Mouse (Mus musculus) stomach, postnatal 0 days (tissue): ENCODE measurements at regions not wholly inside any gene's neighbourhood (a gene's known extent, or its start where the extent isn't known, plus 50 kb on each side); places are given as distances from the start of the nearest gene placed in this dataset.

Experiments
- ATAC-seq: fragments of 200-750 bp; cut with Nextera tagmentation; 2 replicates; pipeline ENCODE4 v1.8.0; 2017; ENCODE audit not compliant: low FRiP score, low TSS enrichment
- DNase-seq: peaks from one replicate; pipeline ENCODE4 v3.0.0-alpha.2; 2016; ENCODE audit warnings: low spot score
- H3K27ac ChIP-seq: fragments of 300-500 bp; sonication (generic); replicated peaks from 2 replicates; pipeline ENCODE4 v1.5.1; 2014; ENCODE audit warnings: mild to moderate bottlenecking, control low read depth
- H3K27me3 ChIP-seq: fragments of 300-500 bp; sonication (generic); 2 replicates; pipeline ENCODE4 v1.6.1; 2014; ENCODE audit warnings: low read length; ENCODE audit not compliant: control insufficient read depth, insufficient read depth
- H3K36me3 ChIP-seq: fragments of 300-500 bp; sonication (generic); 2 replicates; pipeline ENCODE4 v1.6.1; 2014; ENCODE audit warnings: low read length, mixed read lengths; ENCODE audit not compliant: control insufficient read depth, insufficient read depth
- H3K4me1 ChIP-seq: fragments of 300-500 bp; sonication (generic); replicated peaks from 2 replicates; pipeline ENCODE4 v1.6.1; 2014; ENCODE audit warnings: antibody characterized with exemption; ENCODE audit not compliant: control insufficient read depth, insufficient read depth
- H3K4me2 ChIP-seq: fragments of 300-500 bp; sonication (generic); replicated peaks from 2 replicates; pipeline ENCODE4 v1.6.1; 2014; ENCODE audit warnings: low read depth, mild to moderate bottlenecking, control low read depth, moderate library complexity
- H3K4me3 ChIP-seq: fragments of 300-500 bp; sonication (generic); 2 replicates; pipeline ENCODE4 v1.5.1; 2014; ENCODE audit warnings: low read depth, low read length, control low read depth
- H3K9ac ChIP-seq: fragments of 300-500 bp; sonication (generic); 2 replicates; pipeline ENCODE4 v1.6.1; 2014; ENCODE audit warnings: mild to moderate bottlenecking, low read length, control low read depth, mixed read lengths
- H3K9me3 ChIP-seq: fragments of 300-500 bp; sonication (generic); 2 replicates; pipeline ENCODE4 v1.6.1; 2016; ENCODE audit warnings: low read length; ENCODE audit not compliant: control insufficient read depth
- CTCF ChIP-seq: IDR thresholded peaks from 2 replicates; pipeline ENCODE4 v1.5.1; 2016; ENCODE audit warnings: antibody characterized with exemption, low read depth, mild to moderate bottlenecking, moderate library complexity
- EP300 ChIP-seq: optimal IDR thresholded peaks from 2 replicates; pipeline ENCODE3; 2016; ENCODE audit warnings: antibody characterized with exemption
- WGBS: fragments of 180-500 bp; shearing (Covaris S2); extraction: QIAGEN DNeasy Blood & Tissue Kit; methylation state at CpG from one replicate; pipeline ENCODE4 v1.1.7; 2014; 5-methylcytosine and 5-hydroxymethylcytosine counted together

DNA sequence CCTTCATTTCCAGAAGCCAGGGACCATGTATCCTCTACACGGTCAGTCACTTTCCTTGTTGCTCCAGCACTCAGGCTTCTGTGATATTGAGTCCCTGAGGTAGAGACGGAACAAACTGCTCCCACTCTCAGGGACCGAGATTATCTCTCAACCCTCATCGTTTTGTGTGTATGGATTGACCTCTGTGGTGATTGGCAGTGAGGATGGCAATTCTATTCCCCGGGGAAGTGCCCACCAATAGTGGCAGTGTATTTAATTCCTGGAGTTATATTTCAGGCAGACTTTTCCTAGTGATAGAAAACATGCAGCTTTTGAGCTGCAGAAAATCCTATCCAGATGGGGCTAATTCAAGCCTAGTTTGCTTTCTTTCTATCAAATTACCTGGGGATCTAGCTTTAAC lies 157.8 kb upstream of the Krr1 start:
- TF ChIP-seq CTCF (no peak), EP300 (no peak)
- ATAC-seq (no peak), DNase-seq (no peak)
- H3K4me3 ChIP-seq, result no peak overlapping the region
- H3K4me2 ChIP-seq, result no peak overlapping the region
- no peaks in the 10 kb centered on the region for H3K9me3 ChIP-seq
- H3K9ac ChIP-seq, result no peak overlapping the region
- 65% methylated on average over 5 of the region's 5 CpGs for WGBS
- no peaks in the 10 kb centered on the region for H3K36me3 ChIP-seq
- no peak overlapping the region for H3K27ac ChIP-seq
- H3K27me3 ChIP-seq, result no peaks in the 10 kb centered on the region
- H3K4me1 ChIP-seq, result no peaks in the 10 kb centered on the region

DNA sequence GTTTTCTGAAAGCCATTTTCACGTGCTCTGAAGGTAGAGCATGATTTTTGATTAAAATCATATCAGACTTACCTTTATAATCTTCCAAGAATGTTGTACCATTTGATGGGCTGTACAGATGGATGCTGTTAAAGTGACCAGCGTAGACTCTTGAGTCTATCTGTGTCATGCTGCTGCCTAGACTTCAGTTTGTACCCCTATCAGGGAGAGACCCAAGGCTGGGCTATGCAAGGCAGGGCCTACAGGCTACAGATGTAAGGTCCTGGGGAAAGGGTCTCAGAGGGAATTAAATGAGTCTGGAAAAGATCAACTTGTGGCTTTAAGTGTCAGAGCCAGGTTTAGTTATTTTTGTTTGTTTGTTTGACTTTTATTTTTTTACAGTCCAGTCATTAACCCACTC lies 157.3 kb upstream of the Krr1 start:
- DNase-seq (no peak), ATAC-seq (no peak)
- Histone ChIP-seq H3K4me1 (no peaks in the 10 kb centered on the region), H3K4me2 (no peak overlapping the region), H3K9me3 (no peaks in the 10 kb centered on the region), H3K9ac (no peak overlapping the region), H3K27ac (no peak overlapping the region), H3K4me3 (no peak overlapping the region), H3K27me3 (no peaks in the 10 kb centered on the region), H3K36me3 (no peaks in the 10 kb centered on the region)
- TF ChIP-seq EP300 (no peak), CTCF (no peak)
- 92% methylated on average over 2 of the region's 2 CpGs for WGBS

DNA sequence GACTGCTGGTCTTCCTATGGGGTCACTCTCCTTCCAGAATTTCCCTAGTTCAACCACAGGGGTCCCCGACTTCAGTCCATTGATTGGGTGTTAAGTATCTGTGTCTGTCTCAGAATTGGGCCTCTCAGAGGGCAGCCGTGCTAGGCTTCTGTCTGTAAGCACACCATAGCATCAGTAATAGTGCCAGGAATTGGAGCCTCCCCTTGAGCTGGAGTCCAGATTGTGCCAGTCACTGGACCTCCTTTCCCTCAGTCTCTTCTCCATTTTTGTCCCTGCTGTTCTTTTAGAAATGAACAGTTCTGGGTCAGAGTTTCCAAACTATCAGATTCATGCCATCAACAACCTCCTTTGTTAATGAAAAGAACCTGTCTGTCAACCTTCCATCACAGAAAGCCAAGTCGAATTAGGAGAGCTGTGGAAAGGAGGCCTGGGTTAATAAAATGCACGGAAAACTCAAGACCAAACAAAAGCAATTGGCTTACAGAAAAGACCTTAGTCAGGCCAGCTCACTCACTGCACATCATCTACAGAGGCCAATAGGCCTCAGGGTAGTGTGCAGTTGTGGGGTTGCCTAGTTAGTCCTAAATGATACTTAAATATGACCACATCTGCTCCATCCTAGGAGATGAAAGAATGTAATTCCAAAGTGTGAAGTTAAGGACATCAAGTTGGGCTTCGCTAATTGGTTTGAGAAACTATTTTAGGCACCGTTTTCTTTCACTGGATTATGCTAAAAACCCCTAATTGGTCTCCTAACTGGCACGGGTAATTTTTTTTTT lies 156.5 kb upstream of the Krr1 start:
- ATAC-seq (no peak), DNase-seq (no peak)
- Histone ChIP-seq H3K27ac (no peak overlapping the region), H3K4me3 (no peak overlapping the region), H3K36me3 (no peaks in the 10 kb centered on the region), H3K4me1 (no peaks in the 10 kb centered on the region), H3K4me2 (no peak overlapping the region), H3K9me3 (no peaks in the 10 kb centered on the region), H3K27me3 (no peaks in the 10 kb centered on the region), H3K9ac (no peak overlapping the region)
- TF ChIP-seq EP300, result no peak
- TF ChIP-seq CTCF, result no peak
- WGBS, result 79% methylated on average over 7 of the region's 7 CpGs

DNA sequence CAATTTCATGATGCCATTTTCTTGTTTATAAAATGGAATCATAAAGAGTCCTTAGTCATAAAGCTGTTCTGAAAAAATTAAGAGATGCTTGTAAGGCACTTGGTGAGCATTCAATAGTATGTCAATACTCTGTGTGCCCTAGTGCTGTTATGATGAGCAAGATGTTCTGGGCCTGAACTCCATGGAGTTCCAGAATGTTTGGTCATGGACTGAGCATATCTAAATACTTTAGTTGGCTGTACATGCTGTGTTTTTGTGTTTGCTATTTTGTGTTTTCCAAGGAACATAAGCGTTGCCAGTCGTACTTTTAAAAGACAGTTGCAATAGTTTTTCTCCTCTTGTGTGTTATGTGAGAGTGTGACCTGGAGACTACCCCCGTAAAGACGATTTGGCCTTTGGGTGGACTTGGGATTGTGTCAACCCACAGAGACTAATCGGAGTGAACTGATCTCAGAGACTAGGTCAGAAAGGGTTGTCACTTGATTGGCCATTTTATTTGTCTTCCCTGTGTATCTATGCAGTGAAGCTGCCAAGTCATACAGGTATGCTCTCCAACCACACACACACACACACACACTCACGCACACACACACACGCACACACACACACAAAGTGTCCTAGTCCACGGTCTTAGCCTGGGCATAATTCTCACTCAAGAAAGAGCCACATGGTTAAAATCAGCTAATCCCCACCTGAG lies 152.6 kb upstream of the Krr1 start:
- H3K36me3 ChIP-seq, result no peaks in the 10 kb centered on the region
- no peaks in the 10 kb centered on the region for H3K4me1 ChIP-seq
- no peak overlapping the region for H3K9ac ChIP-seq
- 89% methylated on average over 8 of the region's 8 CpGs for WGBS
- H3K4me3 ChIP-seq, result no peak overlapping the region
- no peak for TF ChIP-seq CTCF
- TF ChIP-seq EP300, result no peak
- ATAC-seq (no peak), DNase-seq (no peak)
- no peaks in the 10 kb centered on the region for H3K27me3 ChIP-seq
- H3K4me2 ChIP-seq, result no peak overlapping the region
- H3K9me3 ChIP-seq, result no peaks in the 10 kb centered on the region
- H3K27ac ChIP-seq, result no peak overlapping the region; the same call in 1 of the 2 replicates

DNA sequence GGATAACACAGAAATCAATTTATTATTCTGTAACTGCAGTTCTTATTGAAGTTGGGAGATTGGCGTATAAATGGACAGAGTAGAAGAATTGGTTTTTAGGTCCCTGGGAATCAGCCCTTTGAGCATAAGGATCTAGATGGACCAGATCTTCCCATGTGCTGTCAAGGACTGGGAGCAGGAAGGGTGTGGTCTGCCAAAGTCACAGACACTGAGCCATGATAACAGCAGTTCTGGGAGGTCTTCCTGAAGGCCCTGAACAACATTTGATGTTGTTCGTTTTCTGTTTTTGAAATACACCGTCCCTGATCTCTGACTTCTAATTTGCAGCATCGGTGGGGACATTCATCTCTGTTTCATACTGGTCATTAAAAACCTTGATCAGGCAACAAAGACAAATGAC lies 147.6 kb upstream of the Krr1 start:
- Histone ChIP-seq H3K4me1 (no peaks in the 10 kb centered on the region), H3K4me3 (no peak overlapping the region), H3K9me3 (no peaks in the 10 kb centered on the region), H3K4me2 (no peak overlapping the region), H3K27ac (no peak overlapping the region), H3K9ac (no peak overlapping the region), H3K36me3 (no peaks in the 10 kb centered on the region), H3K27me3 (no peaks in the 10 kb centered on the region)
- WGBS, result 88% methylated on average over 4 of the region's 4 CpGs
- DNase-seq, result no peak
- ATAC-seq, result no peak
- TF ChIP-seq CTCF (no peak), EP300 (no peak)

GRCm38 (mm10) chr10:111826033-111826754 lies 146.3 kb upstream of the Krr1 start:
- Histone ChIP-seq H3K4me1 (no peaks in the 10 kb centered on the region), H3K4me3 (no peak overlapping the region), H3K9ac (no peak overlapping the region), H3K9me3 (no peaks in the 10 kb centered on the region), H3K4me2 (no peak overlapping the region), H3K27me3 (no peaks in the 10 kb centered on the region), H3K36me3 (no peaks in the 10 kb centered on the region), H3K27ac (no peak overlapping the region)
- DNase-seq, result no peak
- no peak for ATAC-seq
- WGBS, result 72% methylated on average over 4 of the region's 4 CpGs
- TF ChIP-seq CTCF (no peak), EP300 (no peak)
